Mouse (Mus musculus): ENCODE measurements around the gene Tmx4.

Gene Tmx4

DNA sequence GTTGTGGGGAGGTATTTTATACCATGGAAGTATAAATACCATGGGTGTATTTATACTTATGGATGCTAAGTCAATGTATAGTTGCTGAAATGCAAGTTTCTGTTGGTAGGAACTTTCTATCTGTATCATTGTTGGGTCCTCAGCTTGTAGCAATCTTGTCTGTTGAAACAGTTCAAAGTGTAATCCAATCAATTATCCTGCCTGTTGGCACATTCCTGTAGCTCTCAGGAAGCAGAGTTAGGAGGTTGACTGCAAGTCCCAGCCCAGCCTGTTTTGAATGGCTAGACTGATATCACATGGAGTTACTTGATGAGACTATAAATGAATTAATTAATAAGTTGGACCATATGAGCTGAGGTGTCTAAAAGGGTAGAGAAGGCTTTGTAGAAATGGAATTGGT lies 91.6 kb downstream of the Tmx4 start:
- DNase-seq, result no peak

DNA sequence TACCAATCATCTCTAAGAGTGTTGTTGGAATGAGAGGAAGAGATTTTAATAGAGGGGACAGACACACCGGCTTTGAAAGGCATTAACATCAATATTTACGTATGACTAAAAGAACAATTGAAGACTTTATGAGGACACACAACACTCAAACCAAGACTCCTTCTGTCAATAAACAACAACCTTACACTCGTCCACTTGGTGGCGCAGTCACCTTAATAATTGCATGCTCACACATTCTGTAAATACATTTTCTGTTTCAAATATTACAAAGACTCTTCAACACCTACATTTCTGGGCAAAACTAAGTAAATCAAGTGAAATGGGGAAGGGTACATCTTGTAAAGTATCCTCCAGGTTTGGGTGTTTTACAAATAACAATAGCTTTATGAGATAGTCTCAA lies 94.2 kb downstream of the Tmx4 start:
- DNase-seq, result peak; percentile 72

DNA sequence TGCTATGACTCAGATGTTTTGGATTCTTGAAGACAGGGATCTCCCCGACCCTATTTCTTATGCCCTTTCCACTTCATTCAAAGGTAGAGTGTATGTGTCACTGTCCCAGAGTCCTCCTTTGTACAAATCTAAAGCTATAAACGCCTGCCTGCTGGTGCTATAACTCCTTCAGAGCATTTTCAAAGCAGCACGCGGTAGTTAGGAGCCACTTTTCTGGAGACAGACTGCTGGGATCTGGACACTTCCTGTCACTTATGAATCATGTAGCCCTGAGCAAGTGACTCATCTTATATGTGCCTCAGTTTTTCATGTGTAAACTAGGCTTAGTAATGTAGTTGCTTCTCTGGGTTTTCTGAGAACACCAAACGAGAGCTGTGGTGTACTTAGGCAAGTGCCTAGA lies 98.8 kb downstream of the Tmx4 start:
- no peak for DNase-seq

DNA sequence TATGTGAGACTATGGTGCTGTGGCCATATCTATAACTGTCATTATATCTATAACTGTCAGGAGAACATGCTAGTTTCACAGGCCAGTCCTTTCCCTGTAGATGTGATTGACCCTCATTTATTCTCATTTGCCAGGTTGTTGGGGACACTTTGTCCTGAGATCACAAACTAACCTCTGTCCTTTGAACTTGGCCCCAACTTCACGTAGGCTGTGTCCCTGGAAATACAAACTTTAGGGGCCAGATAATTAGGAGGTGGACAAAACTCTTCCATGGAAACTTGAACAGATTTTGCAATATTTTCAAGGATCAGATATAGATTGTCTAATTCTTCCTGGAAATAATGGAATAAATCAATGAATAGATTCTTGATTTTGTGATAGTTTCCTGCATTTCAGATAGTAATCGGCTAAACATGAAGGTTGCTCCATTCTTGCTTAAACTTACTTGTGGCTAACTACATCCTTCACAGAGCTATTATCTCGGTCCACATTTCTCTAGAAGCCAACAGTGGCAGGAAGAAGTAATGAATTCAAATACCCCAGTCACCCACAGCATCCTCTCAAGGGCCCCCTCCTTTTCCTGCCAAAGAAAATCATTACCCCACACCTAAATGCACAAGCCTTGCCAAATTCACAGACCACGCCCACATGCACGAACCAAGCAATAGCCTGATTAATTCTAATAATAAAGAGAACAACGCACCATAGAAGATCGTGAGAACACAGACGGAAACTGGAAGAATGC lies 99.5 kb downstream of the Tmx4 start:
- no peak for DNase-seq

All from thymus, postnatal 4 days (tissue).